Mouse (Mus musculus) E14TG2a.4 (cell line): ENCODE measurements around the gene 1700061G19Rik.

ENCODE experiments used
- H3K27me3 ChIP-seq: 2 replicates; pipeline ENCODE4 v1.6.1; 2014; ENCODE audit warnings: low read length, control low read depth; ENCODE audit not compliant: insufficient read depth
- H3K36me3 ChIP-seq: 2 replicates; pipeline ENCODE4 v1.6.1; 2014; ENCODE audit warnings: low read length, control low read depth; ENCODE audit not compliant: insufficient read depth
- H3K4me1 ChIP-seq: replicated peaks from 2 replicates; pipeline ENCODE4 v1.6.1; 2014; ENCODE audit warnings: low read depth, low read length, control low read depth
- H3K4me3 ChIP-seq: replicated peaks from 2 replicates; pipeline ENCODE4 v1.5.1; 2014; ENCODE audit warnings: mild to moderate bottlenecking, low read length
- H3K9me3 ChIP-seq: 2 replicates; pipeline ENCODE4 v1.6.1; 2014; ENCODE audit warnings: low read length, control low read depth
- CTCF ChIP-seq: conservative IDR thresholded peaks from 2 replicates; pipeline ENCODE4 v1.5.1; 2014; ENCODE audit warnings: low read length
- NANOG ChIP-seq: IDR thresholded peaks from 2 replicates; pipeline ENCODE4 v1.6.1; 2014; ENCODE audit warnings: borderline replicate concordance, low read length, mixed read lengths
- POU5F1 ChIP-seq: IDR thresholded peaks from 2 replicates; pipeline ENCODE4 v1.6.1; 2014; ENCODE audit warnings: low read length, borderline replicate concordance

The 1700061G19Rik gene

DNA sequence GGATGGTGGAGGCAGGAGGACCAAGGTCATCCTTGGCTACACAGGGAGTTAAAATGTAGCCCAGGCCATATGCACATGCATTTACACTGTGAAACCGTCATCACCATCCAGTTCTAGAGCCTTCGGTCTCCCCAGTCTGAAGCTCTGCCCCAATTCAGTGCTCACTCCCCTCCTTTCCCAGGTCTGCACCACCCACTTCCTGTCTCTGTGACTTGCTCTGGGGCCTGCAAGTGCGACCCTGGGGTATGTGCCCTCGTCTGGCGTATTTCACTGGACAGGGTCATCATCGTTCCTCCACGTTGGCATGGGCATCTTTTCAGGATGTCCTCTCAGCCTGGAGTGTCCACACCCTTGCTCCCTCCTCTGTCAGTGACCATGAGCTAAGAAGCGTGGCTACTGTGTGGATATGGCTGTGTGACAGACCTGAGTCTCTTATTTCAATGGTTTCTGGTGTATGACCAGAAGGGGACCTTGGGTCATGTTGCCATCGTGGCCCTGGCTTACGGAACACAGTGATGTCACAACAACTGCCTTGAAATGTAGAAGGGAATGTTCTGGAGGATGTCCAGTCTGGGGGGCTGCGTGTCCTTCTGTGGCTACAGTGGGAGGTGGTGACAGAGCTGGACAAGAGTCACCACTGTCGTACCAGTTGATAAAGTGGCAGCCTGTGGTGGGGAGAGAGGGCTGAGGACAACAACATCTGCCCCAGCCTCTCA lies at the start of gene 1700061G19Rik:
Gene 1700061G19Rik, plus strand, starts transcription at position 542 of the 716 bp plus-strand sequence.
- H3K27me3 ChIP-seq, result no peaks in the 10 kb centered on the region
- H3K36me3 ChIP-seq, result peaks cover under 1% of the 10 kb centered on the region
- H3K9me3 ChIP-seq, result no peaks in the 10 kb centered on the region
- peak within 1 kb of the TSS; percentile 76 for H3K4me3 ChIP-seq
- TF ChIP-seq NANOG (no peak), CTCF (no peak), POU5F1 (no peak)
- peaks cover 87% of the 10 kb centered on the region for H3K4me1 ChIP-seq

DNA sequence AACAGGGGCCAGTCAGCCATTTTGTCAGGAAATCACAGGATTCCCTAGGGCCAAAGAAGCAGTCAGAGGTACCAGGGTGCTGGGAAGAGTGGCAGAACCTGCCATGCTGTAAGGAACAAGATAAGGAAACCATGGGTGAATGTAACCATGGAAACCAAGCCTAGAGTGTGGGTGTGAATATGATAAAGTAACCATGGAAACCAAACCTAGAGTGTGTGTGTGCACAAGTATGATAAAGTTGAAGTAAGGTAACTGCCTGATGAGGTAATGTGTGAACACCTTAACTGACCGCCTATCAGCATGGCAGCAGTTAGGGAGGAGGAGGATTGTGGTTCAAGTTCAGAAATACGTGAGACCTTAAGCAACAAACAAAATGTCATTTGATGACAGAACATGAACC lies 48.6 kb upstream of the 1700061G19Rik start:
- no peak for TF ChIP-seq POU5F1
- TF ChIP-seq NANOG, result no peak
- H3K9me3 ChIP-seq, result no peaks in the 10 kb centered on the region
- H3K4me1 ChIP-seq, result peaks cover 86% of the 10 kb centered on the region
- H3K4me3 ChIP-seq, result no peak overlapping the region
- H3K36me3 ChIP-seq, result peaks cover 57% of the 10 kb centered on the region
- no peaks in the 10 kb centered on the region for H3K27me3 ChIP-seq

DNA sequence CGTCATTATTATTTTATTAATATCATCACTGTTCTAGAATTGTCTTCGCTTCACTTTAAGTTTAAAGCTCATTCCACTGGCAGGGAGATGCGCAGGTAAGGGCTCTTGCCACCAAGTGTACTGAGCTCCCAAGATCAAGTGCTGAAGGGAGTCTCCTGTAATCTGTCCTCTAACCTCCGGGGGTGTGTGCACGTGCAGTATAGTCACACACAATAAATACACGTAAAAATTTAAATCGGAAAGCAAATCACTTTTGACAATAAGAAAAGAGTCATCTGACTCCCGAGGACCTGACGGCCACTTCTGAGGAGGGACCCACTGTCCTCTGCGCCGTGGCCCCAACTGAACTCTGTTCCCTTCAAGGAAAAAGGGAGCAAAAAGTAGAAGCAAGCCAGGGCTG lies 46.1 kb upstream of the 1700061G19Rik start:
- Histone ChIP-seq H3K9me3 (no peaks in the 10 kb centered on the region), H3K4me1 (peaks cover 82% of the 10 kb centered on the region), H3K27me3 (no peaks in the 10 kb centered on the region), H3K36me3 (peaks cover 33% of the 10 kb centered on the region), H3K4me3 (peak overlapping the region; percentile 85)
- no peak for TF ChIP-seq CTCF

DNA sequence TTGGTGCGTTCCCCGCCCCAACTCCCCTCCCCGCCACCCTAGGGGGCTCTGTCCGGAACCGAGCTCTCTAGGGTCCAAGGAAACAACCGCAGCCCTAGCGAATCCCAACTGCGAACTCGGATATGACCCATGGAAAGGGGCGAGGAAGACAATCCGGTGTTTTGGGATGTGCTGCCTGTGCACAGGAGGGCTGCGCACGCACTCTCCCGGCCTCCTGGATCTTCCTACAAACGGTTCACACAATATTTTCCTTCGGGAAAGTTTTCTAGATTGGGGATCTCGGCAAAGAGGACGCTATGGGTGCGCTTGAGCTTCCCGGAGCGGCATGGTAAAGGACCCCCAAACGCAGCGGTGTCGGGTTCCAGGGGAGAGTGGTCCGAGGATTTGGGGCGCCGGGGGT lies 45.5 kb upstream of the 1700061G19Rik start:
- TF ChIP-seq NANOG (no peak), POU5F1 (no peak), CTCF (no peak)
- Histone ChIP-seq H3K9me3 (no peaks in the 10 kb centered on the region), H3K27me3 (no peaks in the 10 kb centered on the region), H3K4me1 (peaks cover 81% of the 10 kb centered on the region), H3K36me3 (peaks cover 26% of the 10 kb centered on the region), H3K4me3 (peak overlapping the region; percentile 85)

- peaks cover 20% of the 10 kb centered on the region for H3K36me3 ChIP-seq
- no peaks in the 10 kb centered on the region for H3K9me3 ChIP-seq
- peak within 1 kb of the TSS; percentile 85 for H3K4me3 ChIP-seq
- H3K27me3 ChIP-seq, result no peaks in the 10 kb centered on the region
- TF ChIP-seq NANOG, result no peak
- TF ChIP-seq CTCF, result no peak
- no peak for TF ChIP-seq POU5F1
- H3K4me1 ChIP-seq, result peaks cover 82% of the 10 kb centered on the region
Observed at GRCm38 (mm10) chr17:56830411-56831110, 44.7 kb upstream of the 1700061G19Rik start, which contains the start of gene Rfx2. Gene Rfx2 (minus strand): TSS chr17:56831013.

- TF ChIP-seq NANOG (no peak), CTCF (no peak), POU5F1 (no peak)
- Histone ChIP-seq H3K36me3 (peaks cover 16% of the 10 kb centered on the region), H3K4me1 (peaks cover 82% of the 10 kb centered on the region), H3K9me3 (no peaks in the 10 kb centered on the region), H3K27me3 (no peaks in the 10 kb centered on the region), H3K4me3 (peak overlapping the region; percentile 77)
Observed at GRCm38 (mm10) chr17:56831111-56831816, 44.0 kb upstream of the 1700061G19Rik start.

DNA sequence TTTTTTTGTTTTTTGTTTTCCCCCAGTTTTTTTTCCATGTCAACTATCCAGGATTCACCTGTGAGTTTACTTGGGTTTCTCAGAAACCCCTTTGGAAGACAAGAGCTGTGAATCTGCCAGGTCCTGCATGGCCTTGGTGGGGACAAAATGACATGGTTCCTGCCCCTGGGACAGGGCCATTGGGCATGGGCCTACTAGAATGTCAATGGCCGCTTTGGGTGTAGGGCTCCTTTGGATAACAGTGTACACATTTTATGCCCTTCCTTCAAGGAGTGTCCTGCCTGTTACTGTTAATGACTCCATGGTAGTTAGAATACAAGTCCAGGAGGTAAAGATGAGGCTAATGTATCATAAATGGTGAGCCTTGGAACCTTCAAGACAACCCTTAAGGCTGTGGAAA lies 42.4 kb upstream of the 1700061G19Rik start:
- no peaks in the 10 kb centered on the region for H3K27me3 ChIP-seq
- H3K9me3 ChIP-seq, result no peaks in the 10 kb centered on the region

DNA sequence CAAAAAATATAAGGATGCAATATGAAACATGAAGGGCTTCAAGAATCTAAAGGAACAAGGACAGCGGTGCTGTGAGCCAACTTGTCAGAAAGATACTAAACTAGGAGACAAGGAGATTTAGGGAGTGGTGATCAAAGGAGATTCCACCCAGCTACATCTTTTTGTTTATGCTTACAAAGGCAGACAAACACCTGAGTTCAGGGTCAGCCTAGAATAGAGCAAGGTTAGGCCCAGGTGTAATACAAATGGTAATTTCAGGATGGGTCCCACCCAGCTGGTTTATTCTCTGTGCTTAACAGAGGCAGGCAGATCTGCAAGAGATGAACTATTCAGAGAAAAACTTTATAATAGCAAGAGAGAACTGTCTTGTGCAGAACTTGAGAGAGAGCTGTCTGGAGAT lies 41.9 kb upstream of the 1700061G19Rik start:
- peak overlapping the region; percentile 39; the same call in 1 of the 2 replicates for H3K4me3 ChIP-seq
- H3K9me3 ChIP-seq, result no peaks in the 10 kb centered on the region
- no peaks in the 10 kb centered on the region for H3K27me3 ChIP-seq
- no peak for TF ChIP-seq POU5F1
- TF ChIP-seq CTCF, result no peak
- TF ChIP-seq NANOG, result peak; percentile 70
- H3K4me1 ChIP-seq, result peaks cover 79% of the 10 kb centered on the region
- peaks cover 3% of the 10 kb centered on the region; the same call in 1 of the 2 replicates for H3K36me3 ChIP-seq

More for the DNA sequence above, 42.4 kb upstream of the 1700061G19Rik start:
- TF ChIP-seq CTCF, result no peak
- no peak for TF ChIP-seq NANOG
- no peak for TF ChIP-seq POU5F1
- H3K36me3 ChIP-seq, result peaks cover 4% of the 10 kb centered on the region; the same call in 1 of the 2 replicates
- H3K4me3 ChIP-seq, result peak overlapping the region; percentile 39
- H3K4me1 ChIP-seq, result peaks cover 84% of the 10 kb centered on the region
